Mouse (Mus musculus): ENCODE data around the gene Dysf. TPM values are rescaled to one million over a fixed set of nuclear protein-coding genes. Genes with fewer than 3 reads are reported as not detected.

Gene Dysf
- polyA plus RNA-seq, 1 experiment from 2014 or later, result 17.3 TPM

DNA sequence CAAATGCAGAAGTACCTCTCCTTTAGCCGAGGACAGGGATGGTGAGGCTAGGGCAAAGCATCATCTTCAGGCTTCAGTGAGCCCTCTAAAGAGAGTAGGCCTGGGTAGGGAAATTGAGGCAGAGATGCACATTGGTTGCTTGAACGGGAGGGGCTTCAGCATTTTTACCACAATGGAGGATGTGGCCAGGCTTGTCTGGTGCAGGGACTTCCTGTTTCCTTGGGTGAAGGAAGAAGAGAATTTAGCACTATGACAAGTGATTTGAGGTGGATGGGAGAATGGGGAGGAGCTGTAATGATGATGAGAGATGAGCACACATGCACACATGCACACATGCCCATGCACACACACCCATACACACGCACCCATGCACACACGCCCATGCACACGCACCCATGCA lies 188.1 kb downstream of the Dysf start:
- Histone ChIP-seq H3K9ac (ENCODE audit: low read depth, low read length) (no peak overlapping the region), H3K9me3 (ENCODE audit: control insufficient read depth, low read length) (no peaks in the 10 kb centered on the region), H3K27ac (ENCODE audit: low read depth, low read length) (no peak overlapping the region), H3K27me3 (ENCODE audit: control insufficient read depth, insufficient read depth, low read length) (no peaks in the 10 kb centered on the region), H3K4me3 (ENCODE audit: low read length) (no peak overlapping the region), H3K4me2 (replicated peaks; ENCODE audit: low read depth, low read length) (no peak overlapping the region), H3K36me3 (ENCODE audit: control insufficient read depth, insufficient read depth, low read length) (no peaks in the 10 kb centered on the region), H3K4me1 (ENCODE audit: control insufficient read depth, insufficient read depth, low read length) (no peaks in the 10 kb centered on the region)
- no peak for ATAC-seq (ENCODE audit: low FRiP score, low TSS enrichment)
- 90% methylated on average over 5 of the region's 5 CpGs for WGBS

- Histone ChIP-seq H3K9me3 (ENCODE audit: control insufficient read depth, low read length) (no peaks in the 10 kb centered on the region), H3K4me3 (ENCODE audit: low read length) (no peak overlapping the region), H3K27me3 (ENCODE audit: control insufficient read depth, insufficient read depth, low read length) (no peaks in the 10 kb centered on the region), H3K4me1 (ENCODE audit: control insufficient read depth, insufficient read depth, low read length) (no peaks in the 10 kb centered on the region), H3K9ac (ENCODE audit: low read depth, low read length) (no peak overlapping the region), H3K4me2 (replicated peaks; ENCODE audit: low read depth, low read length) (no peak overlapping the region), H3K36me3 (ENCODE audit: control insufficient read depth, insufficient read depth, low read length) (no peaks in the 10 kb centered on the region), H3K27ac (ENCODE audit: low read depth, low read length) (no peak overlapping the region)
- no peak for ATAC-seq (ENCODE audit: low FRiP score, low TSS enrichment)
- 29% methylated on average over 5 of the region's 5 CpGs for WGBS
Observed at GRCm38 (mm10) chr6:84197811-84198213, 189.4 kb downstream of the Dysf start.

DNA sequence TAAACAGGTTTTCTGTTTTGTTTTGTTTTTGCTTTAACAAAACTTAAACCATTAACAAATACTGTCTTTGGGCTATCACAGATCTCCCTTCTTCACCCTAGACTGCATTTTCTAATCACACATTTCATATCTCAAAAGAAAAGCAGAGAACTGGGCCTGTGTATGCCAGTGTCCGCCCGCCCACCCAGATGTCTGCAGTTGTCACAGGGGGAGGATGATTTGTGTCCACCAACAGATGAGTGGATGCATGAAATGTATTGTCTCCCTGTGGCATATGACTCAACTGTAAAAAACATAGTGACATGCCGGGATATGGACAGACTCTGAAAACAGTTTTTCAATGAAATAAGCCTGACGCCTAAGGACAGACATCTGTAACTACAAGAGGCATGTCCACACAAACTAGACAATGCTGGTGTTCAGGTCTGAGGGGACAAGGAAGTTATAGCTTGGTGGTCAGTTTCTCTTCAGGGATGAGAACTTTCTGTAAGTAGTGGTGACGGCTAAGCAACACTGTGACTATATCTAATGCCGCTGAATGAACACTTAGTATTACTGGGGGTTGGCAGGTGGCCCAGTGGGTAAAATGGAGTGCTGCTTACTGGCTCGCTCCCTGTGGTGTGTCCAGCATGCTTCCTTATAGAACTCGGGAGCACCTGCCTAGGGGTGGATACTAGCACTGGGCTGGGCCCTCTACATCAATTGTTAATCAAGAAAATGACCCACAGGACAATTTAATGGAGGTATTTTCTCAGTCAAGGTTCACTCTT lies 193.5 kb downstream of the Dysf start:
- 85% methylated on average over 8 of the region's 8 CpGs for WGBS
- no peak for ATAC-seq (ENCODE audit: low FRiP score, low TSS enrichment)
- no peak overlapping the region for H3K4me2 ChIP-seq (replicated peaks; ENCODE audit: low read depth, low read length)
- H3K27me3 ChIP-seq (ENCODE audit: control insufficient read depth, insufficient read depth, low read length), result no peaks in the 10 kb centered on the region
- no peaks in the 10 kb centered on the region for H3K4me1 ChIP-seq (ENCODE audit: control insufficient read depth, insufficient read depth, low read length)
- no peak overlapping the region for H3K9ac ChIP-seq (ENCODE audit: low read depth, low read length)
- H3K4me3 ChIP-seq (ENCODE audit: low read length), result no peak overlapping the region
- H3K36me3 ChIP-seq (ENCODE audit: control insufficient read depth, insufficient read depth, low read length), result no peaks in the 10 kb centered on the region
- H3K27ac ChIP-seq (ENCODE audit: low read depth, low read length), result no peak overlapping the region
- no peaks in the 10 kb centered on the region for H3K9me3 ChIP-seq (ENCODE audit: control insufficient read depth, low read length)

DNA sequence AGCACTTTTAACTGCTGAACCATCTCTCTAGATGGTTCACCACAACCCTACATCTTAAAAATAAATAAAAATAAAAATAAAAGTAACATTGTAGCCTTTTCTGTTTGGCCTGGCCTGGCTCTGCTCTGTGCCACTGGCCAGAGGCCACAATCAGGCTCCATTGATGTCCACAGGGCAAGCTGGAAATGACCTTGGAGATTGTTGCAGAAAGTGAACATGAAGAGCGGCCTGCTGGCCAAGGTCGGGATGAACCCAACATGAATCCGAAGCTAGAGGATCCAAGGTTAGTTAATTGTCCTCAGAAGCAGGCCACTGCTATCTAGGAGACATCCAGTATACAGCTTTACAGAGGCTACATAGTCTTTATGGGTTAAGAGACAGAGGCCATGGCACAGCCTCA lies 197.2 kb downstream of the Dysf start:
- no peaks in the 10 kb centered on the region for H3K4me1 ChIP-seq (ENCODE audit: control insufficient read depth, insufficient read depth, low read length)
- WGBS, result 94% methylated on average over 3 of the region's 3 CpGs
- H3K27me3 ChIP-seq (ENCODE audit: control insufficient read depth, insufficient read depth, low read length), result no peaks in the 10 kb centered on the region

DNA sequence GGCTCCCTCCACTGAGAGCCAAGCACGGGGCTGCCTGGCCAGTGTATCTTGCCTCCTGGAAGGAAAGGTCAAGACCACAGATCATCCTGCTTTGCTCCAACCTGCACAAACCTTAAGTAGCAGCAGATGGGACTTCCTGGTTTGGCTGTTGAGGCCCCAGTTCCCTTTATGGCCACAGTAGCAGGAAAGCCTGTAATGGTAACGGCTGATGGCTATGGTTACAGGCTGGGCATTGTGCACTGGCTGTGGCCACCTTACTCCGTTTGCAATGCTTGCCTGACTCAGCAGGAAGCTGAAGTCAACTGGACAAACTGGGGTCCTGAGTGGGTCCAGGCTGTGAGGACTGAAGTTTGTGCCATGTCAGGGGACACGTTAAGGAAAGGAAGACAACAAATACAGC lies 200.2 kb downstream of the Dysf start:
- no peaks in the 10 kb centered on the region for H3K27me3 ChIP-seq (ENCODE audit: control insufficient read depth, insufficient read depth, low read length)
- H3K9ac ChIP-seq (ENCODE audit: low read depth, low read length), result no peak overlapping the region
- H3K9me3 ChIP-seq (ENCODE audit: control insufficient read depth, low read length), result no peaks in the 10 kb centered on the region
- no peaks in the 10 kb centered on the region for H3K4me1 ChIP-seq (ENCODE audit: control insufficient read depth, insufficient read depth, low read length)
- H3K4me2 ChIP-seq (replicated peaks; ENCODE audit: low read depth, low read length), result no peak overlapping the region
- no peak for ATAC-seq (ENCODE audit: low FRiP score, low TSS enrichment)
- no peaks in the 10 kb centered on the region for H3K36me3 ChIP-seq (ENCODE audit: control insufficient read depth, insufficient read depth, low read length)
- H3K4me3 ChIP-seq (ENCODE audit: low read length), result no peak overlapping the region
- WGBS, result 69% methylated on average over 4 of the region's 4 CpGs
- H3K27ac ChIP-seq (ENCODE audit: low read depth, low read length), result no peak overlapping the region

More for the DNA sequence above, 197.2 kb downstream of the Dysf start:
- no peak overlapping the region for H3K9ac ChIP-seq (ENCODE audit: low read depth, low read length)
- no peak for ATAC-seq (ENCODE audit: low FRiP score, low TSS enrichment)
- H3K36me3 ChIP-seq (ENCODE audit: control insufficient read depth, insufficient read depth, low read length), result no peaks in the 10 kb centered on the region
- H3K9me3 ChIP-seq (ENCODE audit: control insufficient read depth, low read length), result no peaks in the 10 kb centered on the region
- no peak overlapping the region for H3K4me2 ChIP-seq (replicated peaks; ENCODE audit: low read depth, low read length)
- no peak overlapping the region for H3K27ac ChIP-seq (ENCODE audit: low read depth, low read length)
- no peak overlapping the region for H3K4me3 ChIP-seq (ENCODE audit: low read length)

DNA sequence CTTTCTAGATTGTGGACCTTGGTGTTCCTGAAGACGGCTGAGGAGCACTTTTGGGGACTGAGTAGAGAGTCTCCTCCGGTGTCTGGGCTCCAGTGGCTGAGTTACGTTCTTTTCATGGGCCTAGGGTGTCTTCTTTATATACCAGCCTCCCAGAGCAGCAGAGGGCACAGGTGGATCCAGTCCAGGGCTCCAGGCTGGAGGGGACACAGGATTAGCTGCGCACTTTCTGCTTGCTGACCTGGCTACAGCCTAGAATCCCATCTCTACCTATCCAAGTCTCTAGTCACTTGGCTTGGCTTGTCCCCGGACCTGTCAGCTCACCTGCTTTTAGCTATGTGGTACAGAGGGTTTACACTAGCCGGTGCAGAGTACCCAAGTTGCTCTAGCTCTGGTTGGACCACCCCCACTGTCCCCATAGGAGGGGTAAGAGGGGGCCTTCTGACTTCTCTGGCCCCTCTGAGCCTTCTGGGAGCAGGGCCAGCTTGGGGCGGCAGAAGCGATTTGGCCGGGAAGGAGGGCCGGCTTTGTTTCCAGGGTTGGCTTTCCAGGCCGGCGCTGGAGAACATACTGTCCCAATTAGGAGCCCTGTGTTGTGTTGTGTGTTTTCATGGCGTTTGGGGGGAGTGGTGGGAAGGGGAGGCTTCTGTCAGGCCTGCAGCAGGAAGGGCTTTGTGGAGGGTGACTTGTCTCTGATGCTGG lies 201.5 kb downstream of the Dysf start:
- Histone ChIP-seq H3K4me3 (ENCODE audit: low read length) (no peak overlapping the region), H3K4me2 (replicated peaks; ENCODE audit: low read depth, low read length) (no peak overlapping the region), H3K27ac (ENCODE audit: low read depth, low read length) (no peak overlapping the region), H3K4me1 (ENCODE audit: control insufficient read depth, insufficient read depth, low read length) (no peaks in the 10 kb centered on the region), H3K27me3 (ENCODE audit: control insufficient read depth, insufficient read depth, low read length) (no peaks in the 10 kb centered on the region), H3K9me3 (ENCODE audit: control insufficient read depth, low read length) (no peaks in the 10 kb centered on the region), H3K36me3 (ENCODE audit: control insufficient read depth, insufficient read depth, low read length) (no peaks in the 10 kb centered on the region), H3K9ac (ENCODE audit: low read depth, low read length) (no peak overlapping the region)
- WGBS, result 86% methylated on average over 13 of the region's 13 CpGs
- no peak for ATAC-seq (ENCODE audit: low FRiP score, low TSS enrichment)

- 62% methylated on average over 7 of the region's 7 CpGs for WGBS
- Histone ChIP-seq H3K9me3 (ENCODE audit: control insufficient read depth, low read length) (no peaks in the 10 kb centered on the region), H3K36me3 (ENCODE audit: control insufficient read depth, insufficient read depth, low read length) (no peaks in the 10 kb centered on the region), H3K27ac (ENCODE audit: low read depth, low read length) (no peak overlapping the region), H3K4me1 (ENCODE audit: control insufficient read depth, insufficient read depth, low read length) (no peaks in the 10 kb centered on the region), H3K9ac (ENCODE audit: low read depth, low read length) (no peak overlapping the region), H3K27me3 (ENCODE audit: control insufficient read depth, insufficient read depth, low read length) (no peaks in the 10 kb centered on the region), H3K4me3 (ENCODE audit: low read length) (no peak overlapping the region), H3K4me2 (replicated peaks; ENCODE audit: low read depth, low read length) (no peak overlapping the region)
- no peak for ATAC-seq (ENCODE audit: low FRiP score, low TSS enrichment)
Observed at GRCm38 (mm10) chr6:84211473-84211872, 203.1 kb downstream of the Dysf start.

- no peaks in the 10 kb centered on the region for H3K36me3 ChIP-seq (ENCODE audit: control insufficient read depth, insufficient read depth, low read length)
- no peaks in the 10 kb centered on the region for H3K9me3 ChIP-seq (ENCODE audit: control insufficient read depth, low read length)
- H3K4me1 ChIP-seq (ENCODE audit: control insufficient read depth, insufficient read depth, low read length), result no peaks in the 10 kb centered on the region
- no peak overlapping the region for H3K4me3 ChIP-seq (ENCODE audit: low read length)
- H3K27ac ChIP-seq (ENCODE audit: low read depth, low read length), result no peak overlapping the region
- H3K4me2 ChIP-seq (replicated peaks; ENCODE audit: low read depth, low read length), result no peak overlapping the region
- 22% methylated on average over 3 of the region's 3 CpGs for WGBS
- ATAC-seq (ENCODE audit: low FRiP score, low TSS enrichment), result no peak
- no peaks in the 10 kb centered on the region for H3K27me3 ChIP-seq (ENCODE audit: control insufficient read depth, insufficient read depth, low read length)
- no peak overlapping the region for H3K9ac ChIP-seq (ENCODE audit: low read depth, low read length)
Observed at GRCm38 (mm10) chr6:84213101-84213500, 204.7 kb downstream of the Dysf start.

DNA sequence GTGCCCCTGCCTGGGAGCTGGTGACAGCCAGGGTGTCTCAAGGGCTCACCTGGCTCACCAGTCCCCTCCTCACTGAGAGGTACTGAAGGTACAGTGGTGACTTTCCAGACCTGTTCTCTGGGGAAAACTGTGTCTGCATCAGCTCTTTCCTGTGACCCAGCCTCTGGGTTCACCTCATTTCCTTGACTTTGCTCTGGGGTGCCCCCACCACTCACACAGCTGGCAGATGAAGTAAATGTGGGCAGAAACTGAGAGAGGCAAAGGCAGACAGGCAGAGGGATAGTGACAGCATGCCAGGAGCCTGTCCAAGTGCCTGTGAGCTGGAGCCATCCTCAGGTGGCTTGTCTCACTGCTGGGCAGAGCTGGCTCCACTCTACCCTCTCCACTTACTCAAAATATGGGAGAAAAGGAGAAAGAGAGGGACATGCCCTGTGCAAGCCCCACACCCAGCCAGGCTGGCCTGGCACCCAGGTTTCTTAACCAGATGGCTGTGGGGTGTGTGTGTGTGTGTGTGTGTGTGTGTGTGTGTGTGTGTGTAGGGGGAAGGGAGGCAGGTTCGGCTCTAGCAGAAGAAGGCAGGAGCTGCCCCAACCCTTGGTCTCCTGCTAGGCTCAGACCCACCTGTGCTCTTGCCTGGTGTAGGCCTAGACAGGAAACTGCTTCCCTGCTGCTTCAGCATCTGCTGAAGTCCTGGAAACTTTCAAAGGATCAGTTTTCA lies 209.0 kb downstream of the Dysf start:
- no peaks in the 10 kb centered on the region for H3K27me3 ChIP-seq (ENCODE audit: control insufficient read depth, insufficient read depth, low read length)
- no peaks in the 10 kb centered on the region for H3K9me3 ChIP-seq (ENCODE audit: control insufficient read depth, low read length)
- 43% methylated on average over 1 of the region's 1 CpGs for WGBS
- no peak overlapping the region for H3K9ac ChIP-seq (ENCODE audit: low read depth, low read length)
- no peaks in the 10 kb centered on the region for H3K4me1 ChIP-seq (ENCODE audit: control insufficient read depth, insufficient read depth, low read length)
- no peaks in the 10 kb centered on the region for H3K36me3 ChIP-seq (ENCODE audit: control insufficient read depth, insufficient read depth, low read length)
- no peak overlapping the region for H3K27ac ChIP-seq (ENCODE audit: low read depth, low read length)
- no peak overlapping the region for H3K4me3 ChIP-seq (ENCODE audit: low read length)
- H3K4me2 ChIP-seq (replicated peaks; ENCODE audit: low read depth, low read length), result no peak overlapping the region
- ATAC-seq (ENCODE audit: low FRiP score, low TSS enrichment), result no peak

Measured in kidney, embryonic 14.5 days (tissue).